Mouse (Mus musculus): Measurements from ENCODE around the gene Rap1gap2.

GRCm38 (mm10) chr11:74404216-74404615, 206.5 kb downstream of the Rap1gap2 start:
- no peak for TF ChIP-seq POLR2A (IDR thresholded peaks at IDR 0.05; ENCODE audit: extremely low read depth, insufficient read depth, low read length)
- no peak for TF ChIP-seq CTCF (IDR thresholded peaks at IDR 0.05; ENCODE audit: extremely low read depth, insufficient read depth, low read length)

Measured in cortical plate, adult 2 months (tissue).